Mouse (Mus musculus) heart, adult 2 months (tissue): ENCODE measurements around the gene Lep. TPM values are rescaled to one million over a fixed set of nuclear protein-coding genes. Genes with fewer than 3 reads are reported as not detected.
A peak's percentile ranks its signal among the peaks of the same experiment; 100 is the strongest.

Experiments used
- DNase-seq, 2 experiments: peaks; one replicate each; pipeline ENCODE4 v3.0.0; 2021
- H3K27ac ChIP-seq: fragments of 200-600 bp; 2 replicates; pipeline ENCODE4 v1.8.1; 2022
- H3K27me3 ChIP-seq: fragments of 200-500 bp; 2 replicates; pipeline ENCODE4 v1.6.1; 2012; ENCODE audit warnings: mild to moderate bottlenecking, low read length, inconsistent platforms, mixed read lengths; ENCODE audit not compliant: control insufficient read depth, insufficient read depth
- H3K36me3 ChIP-seq: fragments of 200-500 bp; 2 replicates; pipeline ENCODE4 v1.6.1; 2012; ENCODE audit warnings: low read length, inconsistent platforms; ENCODE audit not compliant: control insufficient read depth, insufficient read depth
- H3K4me1 ChIP-seq: fragments of 200-500 bp; 2 replicates; pipeline ENCODE4 v1.6.1; 2011; ENCODE audit warnings: low read length; ENCODE audit not compliant: control insufficient read depth, insufficient read depth
- H3K4me3 ChIP-seq: fragments of 200-600 bp; 2 replicates; pipeline ENCODE4 v1.8.1; 2022
- H3K79me2 ChIP-seq: fragments of 200-500 bp; replicated peaks from 2 replicates; pipeline ENCODE4 v1.6.1; 2012; ENCODE audit warnings: mild to moderate bottlenecking, inconsistent platforms, low read length, moderate library complexity, mixed read lengths; ENCODE audit not compliant: control insufficient read depth, insufficient read depth
- H3K9ac ChIP-seq: fragments of 200-500 bp; 2 replicates; pipeline ENCODE4 v1.6.1; 2012; ENCODE audit warnings: low read depth, mild to moderate bottlenecking, control low read depth, inconsistent platforms, low read length, mixed read lengths
- CTCF ChIP-seq: fragments of 200-600 bp; IDR thresholded peaks from 2 replicates; pipeline ENCODE4 v1.8.1; 2022; ENCODE audit warnings: antibody characterized with exemption, mild to moderate bottlenecking, moderate library complexity
- EP300 ChIP-seq: fragments of 200-500 bp; IDR thresholded peaks from 2 replicates; pipeline ENCODE4 v1.6.1; 2011; ENCODE audit warnings: low read depth, low read length, control low read depth; ENCODE audit not compliant: insufficient read depth
- POLR2A ChIP-seq: fragments of 200-500 bp; IDR thresholded peaks from 2 replicates; pipeline ENCODE4 v1.6.1; 2011; ENCODE audit warnings: mild to moderate bottlenecking, low read depth, low read length, control low read depth; ENCODE audit not compliant: insufficient read depth
- WGBS: fragments of 180-500 bp; shearing (Covaris S2); methylation state at CpG from one replicate; pipeline ENCODE4 v1.1.7; 2018; 5-methylcytosine and 5-hydroxymethylcytosine counted together
- intact Hi-C: fragments of 180-260 bp; cut with DNase I; formaldehyde crosslinking; loops from one replicate; pipeline ENCODE4 v1.15.1; 2025
- polyA plus RNA-seq: library from polyadenylated mRNA; depleted of rRNA; stranded (reverse); fragments of >200 nt; gene quantifications from 2 replicates; pipeline ENCODE4 v1.2.3, GENCODE M21; 2012
- total RNA-seq, 2 experiments: library from RNA; stranded (reverse); gene quantifications; 2 replicates each; pipeline ENCODE4 v1.2.3; 2021

Lep gene
- total and polyA plus RNA-seq, 3 experiments: 0.08 to 1.9 (median 0.30) TPM

DNA sequence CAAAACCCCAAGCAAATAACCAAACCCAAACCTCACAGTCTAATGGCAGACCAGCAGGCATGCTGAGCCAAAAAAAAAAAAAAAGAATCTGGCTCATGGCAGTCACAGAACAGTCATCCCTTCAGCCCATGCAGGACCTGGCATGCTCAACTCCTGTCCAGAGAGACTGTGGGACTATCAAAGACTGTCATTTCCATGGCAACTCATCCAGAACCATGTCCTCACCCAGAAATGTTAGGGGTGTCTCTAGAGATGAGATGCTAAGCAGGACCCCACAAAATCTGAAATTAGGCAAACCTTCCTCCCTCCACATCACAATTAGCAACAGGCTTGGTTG is 14.1 kb downstream of the Lep start:
- intact Hi-C loops: no loop called here
- H3K9ac ChIP-seq: no peak overlapping the region

DNA sequence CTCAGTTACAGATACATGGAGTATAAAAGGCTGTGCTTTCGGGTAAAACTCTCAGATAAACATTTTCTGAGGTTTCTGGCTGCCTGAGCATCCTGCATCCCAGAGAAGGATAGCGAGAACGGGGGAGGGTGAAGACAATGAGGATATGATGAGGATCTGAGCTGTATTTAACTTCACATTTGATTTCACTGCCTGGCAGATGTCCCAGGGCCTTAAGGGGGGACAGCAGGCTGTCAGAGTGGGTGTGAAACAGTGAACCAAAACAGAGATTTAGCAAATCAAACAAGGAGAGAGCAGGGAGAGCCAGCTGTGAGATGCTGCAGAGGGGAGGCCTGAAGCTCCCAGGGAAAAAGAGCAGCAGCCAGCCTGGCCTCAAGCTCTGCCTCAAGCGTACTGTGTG is 19.3 kb downstream of the Lep start:
- 49% methylated on average over 4 of the region's 4 CpGs for WGBS
- intact Hi-C loops: no loop called here
- Histone ChIP-seq H3K36me3 (no peaks in the 10 kb centered on the region), H3K79me2 (no peaks in the 10 kb centered on the region), H3K4me3 (no peak overlapping the region), H3K27ac (no peak overlapping the region), H3K9ac (no peak overlapping the region), H3K4me1 (peaks cover 1% of the 10 kb centered on the region; the same call in 1 of the 2 replicates), H3K27me3 (peaks cover 2% of the 10 kb centered on the region; the same call in 1 of the 2 replicates)
- TF ChIP-seq EP300 (no peak), CTCF (no peak), POLR2A (no peak)
- no peak for DNase-seq

More for the DNA sequence above, 14.1 kb downstream of the Lep start:
- TF ChIP-seq POLR2A: no peak
- no peak for TF ChIP-seq EP300
- TF ChIP-seq CTCF: no peak
- Histone ChIP-seq H3K27ac (no peak overlapping the region), H3K4me1 (no peaks in the 10 kb centered on the region), H3K27me3 (no peaks in the 10 kb centered on the region), H3K4me3 (no peak overlapping the region), H3K36me3 (no peaks in the 10 kb centered on the region), H3K79me2 (no peaks in the 10 kb centered on the region)
- no peak for DNase-seq

DNA sequence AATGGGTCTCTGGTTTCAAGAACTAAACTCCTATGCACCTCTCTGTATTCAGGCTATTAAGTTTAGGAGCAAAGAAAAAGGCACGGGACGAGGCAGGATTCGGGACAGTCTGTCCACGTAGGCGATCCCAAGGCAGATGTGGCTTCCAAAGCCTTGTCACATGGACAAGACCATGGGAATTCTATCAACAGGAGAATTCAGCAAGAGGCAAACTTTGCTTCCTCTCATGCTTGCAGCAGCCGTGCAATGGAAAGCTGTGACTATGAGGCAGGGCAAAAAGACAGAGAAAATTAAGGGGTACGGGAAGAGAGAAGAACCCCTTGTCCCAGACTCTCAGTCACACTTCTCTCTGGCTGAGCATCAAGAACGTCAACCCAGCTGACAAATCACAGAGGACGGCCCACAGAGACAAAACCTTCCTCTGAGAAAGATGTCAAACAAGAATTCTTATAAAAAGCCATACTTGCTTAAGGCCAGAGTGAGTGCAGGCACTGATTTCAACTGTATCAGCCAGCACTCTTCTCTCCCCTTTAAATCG is 21.9 kb downstream of the Lep start:
- 65% methylated on average over 10 of the region's 10 CpGs for WGBS
- no peak overlapping the region for H3K4me3 ChIP-seq
- no peak for DNase-seq

DNA sequence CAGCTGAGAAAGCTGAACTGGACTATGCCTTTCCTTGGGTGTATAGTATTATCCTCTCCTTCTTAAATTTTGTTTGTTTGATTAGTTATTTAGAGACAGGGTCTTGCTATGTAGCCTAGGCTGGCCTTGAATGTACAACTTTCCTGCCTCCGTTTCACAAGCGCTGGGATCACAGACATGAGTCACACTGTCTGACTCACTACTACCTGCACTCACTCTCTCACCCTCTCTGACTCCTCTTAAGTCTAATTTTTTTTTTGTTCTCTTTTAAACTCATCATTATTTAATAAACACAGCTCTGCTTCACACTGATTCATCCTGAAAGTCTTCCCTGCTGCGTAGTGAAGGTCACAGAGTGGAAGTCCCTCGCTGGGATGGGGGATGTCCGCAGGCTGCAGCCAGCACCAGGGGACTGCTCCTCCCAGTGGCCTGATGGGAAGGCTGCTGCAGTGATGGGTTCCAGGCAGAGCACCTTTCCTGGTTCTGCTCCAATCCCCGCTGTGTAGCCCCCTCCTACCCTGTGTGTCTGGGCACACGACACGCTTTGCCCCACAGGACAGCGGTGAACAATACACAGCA is 22.8 kb downstream of the Lep start:
- no peak overlapping the region for H3K9ac ChIP-seq
- no peaks in the 10 kb centered on the region for H3K36me3 ChIP-seq
- H3K4me3 ChIP-seq: no peak overlapping the region
- intact Hi-C loops: no loop called here
- H3K27me3 ChIP-seq: peaks cover 2% of the 10 kb centered on the region; the same call in 1 of the 2 replicates
- H3K27ac ChIP-seq: no peak overlapping the region
- 51% methylated on average over 9 of the region's 9 CpGs for WGBS
- TF ChIP-seq CTCF: no peak
- TF ChIP-seq EP300: no peak
- no peak for TF ChIP-seq POLR2A
- H3K4me1 ChIP-seq: peaks cover 3% of the 10 kb centered on the region
- no peaks in the 10 kb centered on the region for H3K79me2 ChIP-seq
- no peak for DNase-seq

More for the DNA sequence above, 21.9 kb downstream of the Lep start:
- Histone ChIP-seq H3K79me2 (no peaks in the 10 kb centered on the region), H3K27ac (no peak overlapping the region), H3K36me3 (no peaks in the 10 kb centered on the region), H3K4me1 (peaks cover 1% of the 10 kb centered on the region; the same call in 1 of the 2 replicates), H3K27me3 (peaks cover 2% of the 10 kb centered on the region; the same call in 1 of the 2 replicates), H3K9ac (no peak overlapping the region)
- intact Hi-C loops: no loop called here
- TF ChIP-seq CTCF (no peak), EP300 (no peak), POLR2A (no peak)

DNA sequence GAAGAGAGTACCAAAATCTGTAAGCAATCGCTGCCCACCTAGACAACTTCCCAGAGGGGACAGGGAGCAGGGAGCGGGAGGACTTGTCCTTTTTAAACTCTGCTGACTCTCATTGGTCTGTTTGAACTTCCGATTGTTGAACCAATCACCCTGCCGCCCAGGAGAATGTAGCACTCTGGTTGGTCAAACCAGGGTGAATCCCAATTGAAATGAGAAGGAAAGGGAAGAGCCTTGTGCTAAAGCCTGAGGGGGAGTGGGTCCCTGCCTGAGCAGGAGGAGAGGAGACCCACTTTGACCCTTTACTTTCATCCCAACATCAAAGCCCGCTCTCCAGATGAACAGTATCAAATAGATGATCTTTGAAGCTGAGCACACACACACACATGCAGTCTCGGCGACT is 24.4 kb downstream of the Lep start:
- TF ChIP-seq EP300: no peak
- no peak for TF ChIP-seq POLR2A
- no peak for TF ChIP-seq CTCF
- intact Hi-C loops: no loop called here

DNA sequence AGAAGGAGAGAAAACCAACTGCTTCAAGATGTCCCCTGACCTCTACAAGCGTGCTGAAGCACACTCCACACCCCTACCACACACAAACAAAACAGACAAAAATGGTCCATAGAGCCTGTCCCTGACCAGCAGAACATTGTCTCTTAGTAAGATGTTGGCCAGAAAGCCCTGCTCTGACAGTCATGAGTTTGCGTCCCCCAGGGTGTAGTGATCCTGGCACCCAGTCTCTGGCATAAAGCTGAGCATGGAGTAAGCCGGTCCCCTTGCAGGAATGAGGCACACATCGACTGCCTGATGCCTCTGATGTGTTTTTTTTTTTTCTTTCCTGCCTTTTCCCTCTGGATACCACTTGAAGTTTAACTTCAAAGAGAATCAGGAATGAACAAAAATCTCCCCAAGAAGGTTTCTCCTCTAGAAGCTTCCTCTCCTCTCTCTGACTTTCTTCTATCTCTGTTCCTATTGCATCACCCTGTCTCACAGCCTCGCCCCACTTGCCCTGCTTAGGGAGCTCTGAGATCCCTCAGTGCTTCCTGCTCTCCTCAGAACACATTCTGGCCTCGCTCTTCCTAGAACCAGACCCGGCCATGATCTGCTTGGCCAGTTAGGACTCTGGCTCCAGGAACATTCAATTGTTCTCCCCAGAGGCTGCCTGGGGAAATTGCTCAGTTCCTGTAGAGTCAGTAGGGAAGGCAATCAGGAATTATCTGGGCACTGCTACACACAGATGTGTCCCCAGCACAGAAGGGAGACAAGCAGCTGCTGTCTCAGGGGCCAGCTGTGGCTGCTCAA is 28.1 kb downstream of the Lep start:
- Histone ChIP-seq H3K79me2 (no peaks in the 10 kb centered on the region), H3K27me3 (no peaks in the 10 kb centered on the region), H3K4me3 (no peak overlapping the region), H3K4me1 (peaks cover 5% of the 10 kb centered on the region), H3K9ac (no peak overlapping the region), H3K36me3 (no peaks in the 10 kb centered on the region), H3K27ac (peak overlapping the region; percentile 64)
- TF ChIP-seq POLR2A (no peak), EP300 (peak; percentile 92), CTCF (peak; percentile 34)
- intact Hi-C loops: no loop called here
- DNase-seq: peak; percentile 69 to 83
- 39% methylated on average over 7 of the region's 7 CpGs for WGBS

More for the DNA sequence above, 24.4 kb downstream of the Lep start:
- Histone ChIP-seq H3K79me2 (no peaks in the 10 kb centered on the region), H3K36me3 (no peaks in the 10 kb centered on the region), H3K27me3 (peaks cover 2% of the 10 kb centered on the region; the same call in 1 of the 2 replicates), H3K4me3 (no peak overlapping the region), H3K9ac (no peak overlapping the region), H3K27ac (no peak overlapping the region), H3K4me1 (peaks cover 6% of the 10 kb centered on the region)
- 76% methylated on average over 7 of the region's 7 CpGs for WGBS
- DNase-seq: no peak
